Mouse (Mus musculus): Measurements from ENCODE around the gene Smagp.

DNA sequence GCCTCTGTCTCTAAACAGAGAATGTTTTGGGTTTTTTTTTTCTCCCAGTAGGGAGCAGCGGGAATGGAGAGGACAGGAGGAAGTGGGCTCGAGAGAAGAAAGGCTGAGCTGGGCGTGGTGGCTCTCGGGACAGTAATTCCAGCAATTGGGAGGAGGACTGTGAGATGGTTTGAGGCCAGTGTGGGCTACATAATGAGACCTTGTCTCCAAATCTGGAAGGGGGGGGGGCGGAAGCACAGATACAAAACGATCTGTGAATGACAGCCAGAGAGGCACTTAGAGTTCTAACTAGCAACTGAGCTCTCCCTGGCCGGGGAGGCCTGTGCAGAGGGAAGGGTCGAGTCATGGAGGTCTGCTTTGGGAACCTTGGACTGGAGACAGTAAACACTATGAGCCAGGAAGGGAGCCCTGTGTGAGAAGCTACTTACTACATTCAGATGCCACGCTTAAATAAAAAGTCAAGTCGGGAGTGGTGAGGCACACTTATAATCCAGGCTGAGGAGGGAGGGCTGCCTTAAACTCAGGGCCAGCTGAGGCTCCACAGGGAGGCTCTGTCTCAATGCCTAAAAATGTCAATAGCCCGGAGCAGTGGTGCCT is 8.9 kb downstream of the Smagp start:
- TF ChIP-seq CTCF (IDR thresholded peaks at IDR 0.05; ENCODE audit: insufficient read depth, low read depth, low read length) (no peak), POLR2A (IDR thresholded peaks at IDR 0.05; ENCODE audit: insufficient read depth, low read depth, low read length) (no peak)

Measured in olfactory bulb, adult 2 months (tissue).